ENCODE assay signal across 8 mouse cellular contexts in genomic region chr6:31218880-31219279, GRCm38 (mm10).
DNase-seq lines count a peak whose midpoint lies in the region; ATAC-seq lines count a peak whose summit lies in the region.

No protein-coding gene starts in this region.

- H3K36me3 ChIP-seq in lung, embryonic 15.5 days = no peaks in the 10 kb centered on the region
- no peaks in the 10 kb centered on the region for H3K36me3 ChIP-seq in forebrain, embryonic 10.5 days (replicated peaks)
- no peaks in the 10 kb centered on the region for H3K36me3 ChIP-seq in limb, embryonic 13.5 days
- H3K36me3 ChIP-seq in stomach, embryonic 14.5 days (ENCODE audit: control insufficient read depth, insufficient read depth, low read length) = no peaks in the 10 kb centered on the region

- WGBS in lung, embryonic 15.5 days = 36% methylated on average over 8 of the region's 8 CpGs
- 34% methylated on average over 8 of the region's 8 CpGs for WGBS in forebrain, embryonic 10.5 days
- 30% methylated on average over 8 of the region's 8 CpGs for WGBS in limb, embryonic 13.5 days
- WGBS in stomach, embryonic 14.5 days = 34% methylated on average over 8 of the region's 8 CpGs

- intact Hi-C loops in gastrocnemius, postnatal 14 days (cut with DNase I; ENCODE audit: low total_unique reads) = no loop called here

- ATAC-seq in lung, embryonic 15.5 days (ENCODE audit: borderline replicate concordance, extremely low read depth, low FRiP score, low TSS enrichment) = no peak
- ATAC-seq in limb, embryonic 13.5 days (ENCODE audit: low FRiP score, low read depth) = no peak
- no peak for ATAC-seq in stomach, embryonic 14.5 days (ENCODE audit: insufficient number of reproducible peaks, insufficient read depth, low FRiP score, low read depth)

- H3K4me3 ChIP-seq in lung, embryonic 15.5 days = peak overlapping the region; percentile 57
- H3K4me3 ChIP-seq in forebrain, embryonic 10.5 days = peak overlapping the region; percentile 78
- peak overlapping the region; percentile 77 for H3K4me3 ChIP-seq in limb, embryonic 13.5 days
- peak overlapping the region; percentile 73 for H3K4me3 ChIP-seq in stomach, embryonic 14.5 days (ENCODE audit: low read depth, low read length)

- no peak overlapping the region for H3K9ac ChIP-seq in lung, embryonic 15.5 days
- no peak overlapping the region for H3K9ac ChIP-seq in limb, embryonic 13.5 days
- no peak overlapping the region for H3K9ac ChIP-seq in stomach, embryonic 14.5 days (replicated peaks; ENCODE audit: low read depth, low read length)

- H3K27ac ChIP-seq in lung, embryonic 15.5 days = no peak overlapping the region
- H3K27ac ChIP-seq in forebrain, embryonic 10.5 days = no peak overlapping the region
- no peak overlapping the region for H3K27ac ChIP-seq in limb, embryonic 13.5 days
- no peak overlapping the region for H3K27ac ChIP-seq in stomach, embryonic 14.5 days (ENCODE audit: low read length)

- peaks cover 30% of the 10 kb centered on the region for H3K4me1 ChIP-seq in lung, embryonic 15.5 days
- peaks cover 54% of the 10 kb centered on the region for H3K4me1 ChIP-seq in forebrain, embryonic 10.5 days
- H3K4me1 ChIP-seq in limb, embryonic 13.5 days = peaks cover 28% of the 10 kb centered on the region
- peaks cover 22% of the 10 kb centered on the region; the same call in 1 of the 2 replicates for H3K4me1 ChIP-seq in stomach, embryonic 14.5 days (ENCODE audit: control insufficient read depth, insufficient read depth, low read length)

- H3K9me3 ChIP-seq in lung, embryonic 15.5 days = no peaks in the 10 kb centered on the region
- H3K9me3 ChIP-seq in forebrain, embryonic 10.5 days = no peaks in the 10 kb centered on the region
- no peaks in the 10 kb centered on the region for H3K9me3 ChIP-seq in limb, embryonic 13.5 days
- H3K9me3 ChIP-seq in stomach, embryonic 14.5 days (ENCODE audit: control insufficient read depth, low read depth, low read length) = no peaks in the 10 kb centered on the region

- H3K27me3 ChIP-seq in lung, embryonic 15.5 days = peaks cover 77% of the 10 kb centered on the region
- peaks cover 99% of the 10 kb centered on the region for H3K27me3 ChIP-seq in forebrain, embryonic 10.5 days (ENCODE audit: poor library complexity, severe bottlenecking)
- H3K27me3 ChIP-seq in limb, embryonic 13.5 days = peaks cover 99% of the 10 kb centered on the region
- H3K27me3 ChIP-seq in stomach, embryonic 14.5 days (ENCODE audit: control insufficient read depth, insufficient read depth, low read length) = peaks cover 35% of the 10 kb centered on the region

- DNase-seq in lung, adult 18-20 months = no peak
- no peak for DNase-seq in forebrain, embryonic 10.5 days (ENCODE audit: extremely low spot score, low spot score)
- no peak for DNase-seq in layer of hippocampus, adult 11-12 months (ENCODE audit: low spot score)
- no peak for DNase-seq in cerebellum, postnatal 10 days
- no peak for DNase-seq in gastrocnemius, postnatal 14 days

- H3K4me2 ChIP-seq in lung, embryonic 15.5 days = peak overlapping the region; percentile 98
- peak overlapping the region; percentile 100 for H3K4me2 ChIP-seq in limb, embryonic 13.5 days (replicated peaks)
- peak overlapping the region; percentile 100 for H3K4me2 ChIP-seq in stomach, embryonic 14.5 days (replicated peaks; ENCODE audit: low read depth, low read length)
